Mouse (Mus musculus): Measurements from ENCODE around the gene Olfr325. TPM values are rescaled to one million over a fixed set of nuclear protein-coding genes. Genes with fewer than 3 reads are reported as not detected.

The Olfr325 gene
- not detected in 2 replicates for polyA plus RNA-seq (2015; fragmentation: Nextera tagmentation; extraction: Ambion mirVana)

DNA sequence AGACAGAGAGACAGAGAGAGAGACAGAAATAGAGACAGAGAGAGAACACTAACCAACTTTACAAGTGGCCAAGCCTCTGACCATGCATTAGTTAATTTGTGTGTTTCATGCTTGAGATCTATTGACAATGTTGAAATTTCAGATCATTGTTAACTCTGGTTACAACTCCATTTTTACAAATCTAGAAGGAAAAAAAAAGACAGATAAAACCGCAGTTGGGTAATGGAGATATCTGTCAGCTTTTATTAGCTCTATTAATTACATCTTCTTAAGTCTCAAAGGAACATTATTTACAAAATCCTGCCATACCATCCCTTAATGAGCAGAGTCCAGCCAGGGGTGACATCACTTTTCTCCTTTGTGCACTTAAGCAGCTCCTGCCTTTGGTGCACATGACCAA is at the start of gene Olfr325:
Olfr325 (plus strand) TSS at position 301 of the 400 bp plus-strand sequence.

DNA sequence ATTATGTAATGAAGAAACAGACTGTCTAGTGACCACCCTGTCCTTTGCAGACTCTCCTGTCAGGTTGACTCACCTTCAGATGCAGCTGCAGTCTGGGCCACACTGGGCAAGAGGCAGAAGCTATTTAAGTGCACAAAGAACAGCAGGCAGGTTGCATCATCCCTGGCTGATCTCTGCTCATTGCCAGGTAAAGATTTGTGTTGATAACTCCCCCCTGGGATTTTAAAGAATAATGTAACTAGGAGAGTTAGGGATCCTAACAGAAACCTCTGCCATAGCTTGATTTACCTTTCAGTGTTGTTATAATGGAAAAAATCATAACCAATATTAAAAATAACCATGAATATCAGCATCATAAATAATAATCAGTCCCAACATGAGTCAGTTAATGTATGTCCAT is 42.8 kb upstream of the Olfr325 start, which contains the start of gene Olfr330:
Olfr330 (minus strand) TSS at position 101 of the 400 bp plus-strand sequence.

DNA sequence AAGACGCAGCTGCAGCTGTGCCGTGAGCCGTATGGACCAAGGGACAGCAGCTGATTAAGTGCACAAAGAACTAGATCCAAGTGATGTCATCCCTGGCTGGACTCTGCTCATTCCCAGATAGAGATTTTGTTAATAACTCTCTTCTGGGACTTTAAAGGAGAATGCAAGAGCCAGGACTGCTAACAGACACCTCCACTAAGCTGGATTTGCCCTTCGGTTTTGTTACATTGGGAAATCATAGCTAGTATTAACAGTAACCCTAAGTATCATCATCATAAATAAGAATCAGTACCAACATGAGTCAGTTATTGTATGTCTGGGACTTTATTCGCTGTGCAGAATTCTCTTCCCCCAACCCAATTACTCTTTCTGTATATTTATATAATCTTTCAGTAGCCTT is 31.2 kb upstream of the Olfr325 start, which contains the start of gene Olfr329-ps:
Olfr329-ps (minus strand) TSS at position 101 of the 400 bp plus-strand sequence.

DNA sequence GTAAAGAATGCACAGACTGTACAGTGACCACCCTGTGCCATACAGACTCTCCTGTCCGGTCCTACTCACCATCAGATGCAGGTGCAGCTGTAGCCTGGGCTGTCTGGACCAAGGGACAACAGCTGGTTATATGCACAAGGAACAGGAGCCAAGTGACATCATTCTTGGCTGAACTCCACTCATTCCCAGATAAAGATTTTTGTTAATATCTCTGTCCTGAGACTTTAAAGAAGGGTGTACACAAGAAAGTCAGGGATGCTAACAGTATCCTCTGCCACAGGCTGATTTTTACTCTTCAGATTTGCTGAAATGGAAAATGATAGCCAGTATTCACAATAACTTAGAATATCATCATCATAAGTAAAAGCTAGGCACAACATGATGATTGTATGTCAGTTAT is 22.0 kb upstream of the Olfr325 start, which contains the start of gene Olfr328:
Olfr328 (minus strand) TSS at position 101 of the 400 bp plus-strand sequence.

DNA sequence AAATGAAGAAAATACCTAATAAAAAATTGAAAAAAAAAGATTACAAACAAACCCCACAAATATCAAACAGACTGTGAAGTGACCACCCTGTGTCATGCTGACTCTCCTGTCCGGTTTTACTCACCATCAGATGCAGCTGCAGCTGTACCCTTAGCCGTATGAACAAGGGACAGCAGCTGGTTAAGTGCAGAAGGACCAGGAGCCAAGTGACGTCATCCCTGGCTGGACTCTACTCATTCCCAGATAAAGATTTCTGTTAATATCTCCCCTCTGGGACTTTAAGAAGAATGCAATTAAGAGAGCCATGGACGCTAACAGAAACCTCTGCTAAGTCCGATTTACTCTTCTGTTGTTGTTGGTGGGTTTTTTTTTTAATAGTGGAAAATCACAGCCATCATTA is 7.1 kb upstream of the Olfr325 start, which contains the start of gene Olfr224:
Olfr224 (minus strand) TSS at position 149 of the 400 bp plus-strand sequence.

DNA sequence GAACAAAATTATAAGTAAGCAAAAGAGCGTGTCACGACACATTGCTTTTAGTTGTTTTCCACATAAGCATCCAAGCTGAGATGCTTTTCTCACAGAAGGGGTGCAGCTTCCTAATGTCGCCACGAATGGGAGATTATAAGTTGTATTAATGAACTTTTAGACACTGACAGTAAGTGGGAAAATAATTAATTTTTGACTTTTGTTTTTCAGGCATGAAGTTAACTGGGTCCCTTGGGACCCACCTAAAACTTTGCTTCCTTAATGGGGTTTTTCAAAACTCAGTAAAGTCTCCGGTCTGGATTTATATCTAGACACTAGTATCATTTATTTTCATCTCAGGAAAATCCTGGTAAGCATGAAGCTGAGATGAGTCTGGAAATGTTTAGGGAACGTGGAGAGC is 17.3 kb downstream of the Olfr325 start, which contains the start of gene Olfr324:
Olfr324 (plus strand) TSS at position 301 of the 400 bp plus-strand sequence.

DNA sequence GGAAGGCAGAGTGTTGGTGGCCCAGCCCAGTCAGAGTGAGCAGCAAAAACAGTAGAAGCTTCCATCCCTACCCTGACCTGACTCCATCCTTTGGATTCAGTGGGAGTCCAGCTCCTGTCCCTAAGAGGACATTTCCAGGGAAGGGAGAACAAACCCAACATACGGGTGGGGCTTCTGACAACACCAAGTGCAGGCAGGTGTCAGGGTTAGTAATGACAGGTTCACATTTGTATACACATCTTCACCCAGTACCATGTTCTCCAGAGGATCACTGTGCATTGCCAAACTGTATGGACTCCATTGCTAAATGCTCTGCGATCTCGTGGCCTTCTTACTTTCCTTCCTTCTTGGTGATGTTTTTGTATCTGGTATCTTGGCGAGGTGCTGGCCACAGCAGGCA is 38.4 kb downstream of the Olfr325 start, which contains the start of gene 2210407C18Rik:
2210407C18Rik (minus strand) TSS at position 101 of the 400 bp plus-strand sequence.

DNA sequence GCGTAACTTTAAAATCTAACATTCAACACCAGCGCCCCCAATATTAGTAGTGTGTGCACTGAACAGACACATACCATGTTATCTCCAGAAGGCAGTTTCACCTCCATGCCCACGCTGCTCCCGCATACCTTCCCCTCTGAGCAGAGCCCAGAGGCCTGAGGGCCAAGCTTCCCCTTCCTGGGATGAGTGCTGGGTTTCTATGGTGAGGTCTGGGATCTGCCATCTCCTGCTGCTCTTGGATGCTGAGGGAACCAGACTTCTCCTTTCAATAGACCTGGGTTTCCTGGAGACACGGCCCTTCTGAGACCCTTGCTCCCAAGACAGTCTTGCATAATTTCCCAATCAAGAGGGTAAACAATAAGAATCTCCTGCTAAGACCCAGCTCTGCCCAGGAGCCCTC is 52.9 kb downstream of the Olfr325 start, which contains the start of gene Olfr323:
Olfr323 (minus strand) TSS at position 101 of the 400 bp plus-strand sequence.

Other genes with a start within 250 kb of the Olfr325 start
- gene Zfp672, start 247.4 kb upstream of the Olfr325 start, polyA plus RNA-seq (2015; fragmentation: Nextera tagmentation; extraction: Ambion mirVana), result 86.8 and 94.5 TPM in 2 replicates
- 16.8 and 18.7 TPM in 2 replicates for gene Sh3bp5l, start 247.0 kb upstream of the Olfr325 start, polyA plus RNA-seq (2015; fragmentation: Nextera tagmentation; extraction: Ambion mirVana)
- not detected in 2 replicates for gene Lypd8, start 198.7 kb upstream of the Olfr325 start, polyA plus RNA-seq (2015; fragmentation: Nextera tagmentation; extraction: Ambion mirVana)
- gene 1810065E05Rik, start 156.6 kb upstream of the Olfr325 start, polyA plus RNA-seq (2015; fragmentation: Nextera tagmentation; extraction: Ambion mirVana), result not detected in 2 replicates
- not detected in 2 replicates for gene Gm12253, start 145.2 kb upstream of the Olfr325 start, polyA plus RNA-seq (2015; fragmentation: Nextera tagmentation; extraction: Ambion mirVana)
- not detected in 2 replicates for gene Lypd9, start 124.8 kb upstream of the Olfr325 start, polyA plus RNA-seq (2015; fragmentation: Nextera tagmentation; extraction: Ambion mirVana)
- not detected in 2 replicates for gene Olfr30, start 115.5 kb upstream of the Olfr325 start, polyA plus RNA-seq (2015; fragmentation: Nextera tagmentation; extraction: Ambion mirVana)
- not detected in 2 replicates for gene Olfr332, start 85.2 kb upstream of the Olfr325 start, polyA plus RNA-seq (2015; fragmentation: Nextera tagmentation; extraction: Ambion mirVana)
- gene Olfr331, start 75.2 kb upstream of the Olfr325 start, polyA plus RNA-seq (2015; fragmentation: Nextera tagmentation; extraction: Ambion mirVana), result not detected in 2 replicates
- not detected in 2 replicates for gene Olfr330, start 42.9 kb upstream of the Olfr325 start, polyA plus RNA-seq (2015; fragmentation: Nextera tagmentation; extraction: Ambion mirVana)
- not detected in 2 replicates for gene Olfr329-ps, start 31.3 kb upstream of the Olfr325 start, polyA plus RNA-seq (2015; fragmentation: Nextera tagmentation; extraction: Ambion mirVana)
- 0.07 TPM in 1 of 2 replicates, not detected in the other for gene Olfr328, start 22.1 kb upstream of the Olfr325 start, polyA plus RNA-seq (2015; fragmentation: Nextera tagmentation; extraction: Ambion mirVana)
- gene Olfr224, start 7.2 kb upstream of the Olfr325 start, polyA plus RNA-seq (2015; fragmentation: Nextera tagmentation; extraction: Ambion mirVana), result not detected in 2 replicates
- gene Olfr324, start 17.4 kb downstream of the Olfr325 start, polyA plus RNA-seq (2015; fragmentation: Nextera tagmentation; extraction: Ambion mirVana), result not detected in 2 replicates
- 0.14 and 0.19 TPM in 2 replicates for gene 2210407C18Rik, start 38.3 kb downstream of the Olfr325 start, polyA plus RNA-seq (2015; fragmentation: Nextera tagmentation; extraction: Ambion mirVana)
- not detected in 2 replicates for gene Olfr323, start 52.8 kb downstream of the Olfr325 start, polyA plus RNA-seq (2015; fragmentation: Nextera tagmentation; extraction: Ambion mirVana)
- gene Trim58, start 62.7 kb downstream of the Olfr325 start, polyA plus RNA-seq (2015; fragmentation: Nextera tagmentation; extraction: Ambion mirVana), result 12.8 and 13.1 TPM in 2 replicates
- 0.04 TPM in 2 replicates for gene Olfr322, start 81.1 kb downstream of the Olfr325 start, polyA plus RNA-seq (2015; fragmentation: Nextera tagmentation; extraction: Ambion mirVana)
- not detected in 2 replicates for gene Olfr320, start 103.4 kb downstream of the Olfr325 start, polyA plus RNA-seq (2015; fragmentation: Nextera tagmentation; extraction: Ambion mirVana)
- not detected in 2 replicates for gene Olfr319, start 121.4 kb downstream of the Olfr325 start, polyA plus RNA-seq (2015; fragmentation: Nextera tagmentation; extraction: Ambion mirVana)
- not detected in 2 replicates for gene Olfr318, start 146.3 kb downstream of the Olfr325 start, polyA plus RNA-seq (2015; fragmentation: Nextera tagmentation; extraction: Ambion mirVana)
- gene Olfr317, start 161.5 kb downstream of the Olfr325 start, polyA plus RNA-seq (2015; fragmentation: Nextera tagmentation; extraction: Ambion mirVana), result not detected in 2 replicates
- gene Olfr316, start 175.0 kb downstream of the Olfr325 start, polyA plus RNA-seq (2015; fragmentation: Nextera tagmentation; extraction: Ambion mirVana), result not detected in 2 replicates
- not detected in 2 replicates for gene Olfr315, start 195.5 kb downstream of the Olfr325 start, polyA plus RNA-seq (2015; fragmentation: Nextera tagmentation; extraction: Ambion mirVana)
- not detected in 2 replicates for gene Olfr314, start 205.2 kb downstream of the Olfr325 start, polyA plus RNA-seq (2015; fragmentation: Nextera tagmentation; extraction: Ambion mirVana)
- not detected in 2 replicates for gene Fam183b, start 224.2 kb downstream of the Olfr325 start, polyA plus RNA-seq (2015; fragmentation: Nextera tagmentation; extraction: Ambion mirVana)
- gene Olfr313, start 237.3 kb downstream of the Olfr325 start, polyA plus RNA-seq (2015; fragmentation: Nextera tagmentation; extraction: Ambion mirVana), result not detected in 2 replicates

Data from spleen, postnatal 0 days (tissue).